Mouse (Mus musculus) kidney, postnatal 0 days (tissue): ENCODE results near the gene Tstd1. TPM values are rescaled to one million over a fixed set of nuclear protein-coding genes. Genes with fewer than 3 reads are reported as not detected.

Source experiments
- ATAC-seq: fragments of 200-750 bp; cut with Nextera tagmentation; replicated peaks from 2 replicates; pipeline ENCODE4 v1.8.0; 2017; ENCODE audit warnings: low read depth, moderate number of reproducible peaks, moderate TSS enrichment, moderate library complexity; ENCODE audit not compliant: low FRiP score
- DNase-seq: peaks from one replicate; pipeline ENCODE4 v3.0.0-alpha.2; 2016; ENCODE audit warnings: low spot score
- H3K27ac ChIP-seq: fragments of 300-500 bp; sonication (generic); 2 replicates; pipeline ENCODE4 v1.5.1; 2014; ENCODE audit warnings: mild to moderate bottlenecking
- H3K27me3 ChIP-seq: fragments of 300-500 bp; sonication (generic); 2 replicates; pipeline ENCODE4 v1.6.1; 2014; ENCODE audit warnings: low read length, mixed read lengths; ENCODE audit not compliant: insufficient read depth
- H3K36me3 ChIP-seq: fragments of 300-500 bp; sonication (generic); 2 replicates; pipeline ENCODE4 v1.6.1; 2014; ENCODE audit warnings: low read length, mixed read lengths; ENCODE audit not compliant: insufficient read depth
- H3K4me1 ChIP-seq: fragments of 300-500 bp; sonication (generic); replicated peaks from 2 replicates; pipeline ENCODE4 v1.6.1; 2014; ENCODE audit warnings: antibody characterized with exemption, low read length, mixed read lengths; ENCODE audit not compliant: insufficient read depth
- H3K4me2 ChIP-seq: fragments of 300-500 bp; sonication (generic); 2 replicates; pipeline ENCODE4 v1.6.1; 2014; ENCODE audit warnings: mild to moderate bottlenecking, low read length, moderate library complexity, mixed read lengths
- H3K4me3 ChIP-seq: fragments of 300-500 bp; sonication (generic); replicated peaks from 2 replicates; pipeline ENCODE4 v1.5.1; 2014; ENCODE audit warnings: low read depth, low read length
- H3K9ac ChIP-seq: fragments of 300-500 bp; sonication (generic); 2 replicates; pipeline ENCODE4 v1.6.1; 2014; ENCODE audit warnings: low read depth, low read length
- H3K9me3 ChIP-seq: fragments of 300-500 bp; sonication (generic); replicated peaks from 2 replicates; pipeline ENCODE4 v1.6.1; 2016; ENCODE audit warnings: low read length, inconsistent platforms, mixed read lengths
- CTCF ChIP-seq: IDR thresholded peaks from 2 replicates; pipeline ENCODE4 v1.5.1; 2016; ENCODE audit warnings: antibody characterized with exemption, low read depth, mild to moderate bottlenecking, moderate library complexity
- WGBS: fragments of 180-500 bp; shearing (Covaris S2); extraction: QIAGEN DNeasy Blood & Tissue Kit; methylation state at CpG from one replicate; pipeline ENCODE4 v1.1.7; 2014; 5-methylcytosine and 5-hydroxymethylcytosine counted together
- polyA plus RNA-seq: library from polyadenylated mRNA; unstranded; fragments of >200 nt; fragmentation: Nextera tagmentation; extraction: Ambion mirVana; gene quantifications from 2 replicates; pipeline ENCODE4 v1.2.1, GENCODE M21; 2015

The Tstd1 gene
- polyA plus RNA-seq, 1 experiment from 2014 or later, result 4.8 TPM

- peak; percentile 89 for DNase-seq
- H3K4me3 ChIP-seq, result peak overlapping the region; percentile 24; the same call in 1 of the 2 replicates
- TF ChIP-seq CTCF, result peak; percentile 80
- WGBS, result 2% methylated on average over 31 of the region's 31 CpGs
- peaks cover 7% of the 10 kb centered on the region; the same call in 1 of the 2 replicates for H3K4me1 ChIP-seq
- no peak overlapping the region for H3K27ac ChIP-seq
- H3K27me3 ChIP-seq, result peaks cover 3% of the 10 kb centered on the region; the same call in 1 of the 2 replicates
- peak; percentile 75 for ATAC-seq
- H3K4me2 ChIP-seq, result peak overlapping the region; percentile 49
- no peaks in the 10 kb centered on the region for H3K36me3 ChIP-seq
- no peaks in the 10 kb centered on the region for H3K9me3 ChIP-seq
- H3K9ac ChIP-seq, result no peak overlapping the region
Measured at GRCm38 (mm10) chr1:171379935-171380599, 38.6 kb upstream of the Tstd1 start.

DNA sequence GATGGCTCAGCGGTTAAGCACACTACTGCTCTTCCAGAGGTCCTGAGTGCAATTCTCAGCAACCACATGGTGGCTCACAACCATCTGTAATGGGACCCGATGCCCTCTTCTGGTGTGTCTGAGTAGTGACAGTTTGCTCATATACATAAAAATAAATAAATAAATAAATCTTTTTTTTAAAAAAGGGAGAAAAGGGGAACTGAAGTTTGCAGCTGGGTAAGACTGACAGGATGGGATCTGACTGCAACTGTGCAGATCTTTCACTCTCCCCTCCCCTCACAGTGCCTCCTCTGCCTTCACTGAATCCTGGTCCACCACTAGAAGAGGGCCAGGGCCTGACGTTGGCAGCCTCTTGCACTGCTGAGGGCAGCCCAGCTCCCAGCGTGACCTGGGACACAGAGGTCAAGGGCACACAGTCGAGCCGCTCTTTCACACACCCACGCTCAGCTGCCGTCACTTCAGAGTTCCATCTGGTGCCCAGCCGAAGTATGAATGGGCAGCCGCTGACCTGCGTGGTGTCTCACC lies 36.5 kb upstream of the Tstd1 start:
- no peak for DNase-seq
- 72% methylated on average over 11 of the region's 11 CpGs for WGBS
- H3K9ac ChIP-seq, result no peak overlapping the region

DNA sequence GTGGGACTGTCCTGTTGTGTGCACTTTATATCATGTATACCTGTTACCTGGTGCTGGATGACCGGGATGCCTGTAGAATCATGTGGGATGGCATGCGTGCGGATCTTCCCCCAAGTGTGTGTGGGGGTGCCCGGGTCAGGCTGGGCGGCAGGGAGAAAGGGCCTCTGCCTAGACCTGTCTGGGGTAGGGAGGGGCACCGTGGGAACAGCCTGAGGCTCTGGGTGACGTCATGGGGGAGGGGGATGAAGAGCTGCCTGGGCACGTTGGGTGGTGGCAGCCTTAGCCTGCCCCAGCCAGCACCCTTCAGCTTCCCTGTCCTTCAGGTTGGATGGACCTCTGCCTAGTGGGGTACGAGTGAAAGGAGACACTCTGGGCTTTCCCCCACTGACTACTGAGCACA lies 34.3 kb upstream of the Tstd1 start:
- WGBS, result 62% methylated on average over 9 of the region's 9 CpGs
- no peak for ATAC-seq
- H3K9ac ChIP-seq, result no peak overlapping the region

More for the DNA sequence above, 36.5 kb upstream of the Tstd1 start:
- ATAC-seq, result no peak
- peak; percentile 24 for TF ChIP-seq CTCF
- no peak overlapping the region for H3K4me3 ChIP-seq
- H3K27me3 ChIP-seq, result peaks cover 3% of the 10 kb centered on the region; the same call in 1 of the 2 replicates
- peaks cover 7% of the 10 kb centered on the region; the same call in 1 of the 2 replicates for H3K4me1 ChIP-seq
- H3K4me2 ChIP-seq, result no peak overlapping the region
- H3K27ac ChIP-seq, result no peak overlapping the region
- H3K9me3 ChIP-seq, result no peaks in the 10 kb centered on the region
- H3K36me3 ChIP-seq, result no peaks in the 10 kb centered on the region

GRCm38 (mm10) chr1:171385171-171385570 lies 33.5 kb upstream of the Tstd1 start:
- Histone ChIP-seq H3K4me3 (no peak overlapping the region), H3K27ac (no peak overlapping the region), H3K9me3 (no peaks in the 10 kb centered on the region), H3K4me2 (no peak overlapping the region), H3K4me1 (peaks cover under 1% of the 10 kb centered on the region; the same call in 1 of the 2 replicates), H3K36me3 (no peaks in the 10 kb centered on the region), H3K9ac (no peak overlapping the region), H3K27me3 (peaks cover 2% of the 10 kb centered on the region; the same call in 1 of the 2 replicates)
- WGBS, result 69% methylated on average over 9 of the region's 9 CpGs
- DNase-seq, result no peak
- ATAC-seq, result no peak
- TF ChIP-seq CTCF, result peak; percentile 44

More for the DNA sequence above, 34.3 kb upstream of the Tstd1 start:
- Histone ChIP-seq H3K27me3 (peaks cover 3% of the 10 kb centered on the region; the same call in 1 of the 2 replicates), H3K4me2 (no peak overlapping the region), H3K36me3 (no peaks in the 10 kb centered on the region), H3K4me3 (no peak overlapping the region), H3K4me1 (peaks cover 7% of the 10 kb centered on the region; the same call in 1 of the 2 replicates), H3K9me3 (no peaks in the 10 kb centered on the region), H3K27ac (no peak overlapping the region)
- no peak for DNase-seq
- no peak for TF ChIP-seq CTCF

- DNase-seq (peak; percentile 63), ATAC-seq (0 out of 2 replicates have a peak, but pooled peaks have one; percentile 26)
- peak; percentile 67 for TF ChIP-seq CTCF
- H3K4me2 ChIP-seq, result no peak overlapping the region
- no peak overlapping the region for H3K9ac ChIP-seq
- H3K4me3 ChIP-seq, result no peak overlapping the region
- H3K9me3 ChIP-seq, result no peaks in the 10 kb centered on the region
- H3K36me3 ChIP-seq, result no peaks in the 10 kb centered on the region
- no peak overlapping the region for H3K27ac ChIP-seq
- no peaks in the 10 kb centered on the region for H3K27me3 ChIP-seq
- no peaks in the 10 kb centered on the region for H3K4me1 ChIP-seq
- 23% methylated on average over 6 of the region's 6 CpGs for WGBS
Measured at GRCm38 (mm10) chr1:171387099-171387498, 31.6 kb upstream of the Tstd1 start.

DNA sequence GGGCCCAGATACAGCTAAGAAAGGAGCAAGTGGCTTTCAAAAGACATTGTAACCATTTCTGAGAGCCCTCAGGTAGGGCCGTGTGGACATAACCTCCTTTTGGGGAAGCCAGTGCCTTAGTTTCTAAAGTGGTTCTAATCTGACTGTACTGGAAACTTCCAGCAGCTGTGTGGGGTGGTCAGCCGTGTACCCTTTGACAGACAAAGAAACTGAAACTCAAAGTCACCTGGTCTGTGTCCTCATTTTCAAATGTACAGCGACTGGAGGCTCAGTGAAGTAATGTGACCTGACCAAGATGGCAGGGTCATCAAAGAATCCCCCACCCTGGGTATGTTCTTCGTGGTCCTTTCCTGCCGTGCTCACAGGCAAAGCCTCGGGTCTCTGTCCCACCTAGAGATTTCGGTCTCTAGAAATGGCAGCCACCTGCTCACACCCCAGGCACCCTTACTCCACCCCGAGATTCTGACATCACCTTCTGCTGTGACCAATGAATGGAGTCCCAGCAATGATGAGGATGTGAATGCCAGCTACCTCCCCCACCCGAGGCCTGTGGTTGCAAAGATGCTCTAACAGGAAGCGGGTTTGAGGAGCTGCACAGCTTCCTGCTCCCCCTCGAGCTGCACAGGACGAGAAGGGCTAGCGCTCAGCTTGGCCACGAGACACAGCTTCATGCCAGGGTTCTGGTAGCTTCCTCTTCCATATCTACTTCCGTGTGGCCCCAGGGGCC lies 30.1 kb upstream of the Tstd1 start, which contains the start of gene Arhgap30:
Arhgap30 (plus strand) TSS at position 579 of the 727 bp plus-strand sequence.
- Histone ChIP-seq H3K4me3 (no peak within 1 kb of the TSS), H3K4me2 (no peak within 1 kb of the TSS), H3K27ac (no peak within 1 kb of the TSS), H3K9ac (no peak within 1 kb of the TSS), H3K36me3 (no peaks in the 10 kb centered on the region), H3K4me1 (no peaks in the 10 kb centered on the region), H3K9me3 (no peaks in the 10 kb centered on the region), H3K27me3 (no peaks in the 10 kb centered on the region)
- DNase-seq (no peak), ATAC-seq (no peak)
- TF ChIP-seq CTCF, result no peak
- 78% methylated on average over 15 of the region's 15 CpGs for WGBS
